Mouse (Mus musculus) cerebellum, adult 2 months (tissue): Measurements from ENCODE around the gene Nup54.

Source experiments
- CTCF ChIP-seq: fragments of 200-500 bp; IDR thresholded peaks from 2 replicates; pipeline ENCODE4 v1.5.1; 2011; ENCODE audit warnings: low read depth, mild to moderate bottlenecking, control low read depth, low read length, moderate library complexity, borderline replicate concordance; ENCODE audit not compliant: insufficient read depth
- POLR2A ChIP-seq: fragments of 200-500 bp; IDR thresholded peaks from 2 replicates; pipeline ENCODE4 v1.6.1; 2011; ENCODE audit warnings: low read length, control low read depth, borderline replicate concordance; ENCODE audit not compliant: insufficient read depth

DNA sequence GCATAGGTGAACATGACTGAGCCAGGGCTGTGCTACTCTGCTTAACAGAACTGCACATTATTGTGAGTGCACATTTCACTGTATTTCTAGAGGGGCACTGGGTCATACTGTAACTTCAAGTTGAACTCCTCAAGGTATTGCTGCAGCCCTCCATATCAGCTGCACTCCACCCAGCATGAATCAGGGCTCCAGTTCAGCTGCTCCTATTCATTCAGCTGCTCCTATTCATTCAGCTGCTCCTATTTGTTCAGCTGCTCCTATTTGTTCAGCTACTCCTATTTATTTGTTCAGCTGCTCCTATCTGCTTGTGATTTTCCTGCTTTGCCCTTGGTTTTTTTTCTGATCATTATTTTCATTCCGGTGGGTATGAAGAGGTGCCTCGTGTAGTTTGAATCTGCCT lies 45.0 kb downstream of the Nup54 start:
- TF ChIP-seq CTCF (no peak), POLR2A (no peak)
